Mouse (Mus musculus) cerebellum, postnatal 10 days (tissue): ENCODE data around the gene Fam217b.

ENCODE experiments used
- DNase-seq, 2 experiments: peaks; one replicate each; pipeline ENCODE4 v3.0.0; 2021; ENCODE audit warnings: mixed read lengths in 2 of 2

Fam217b gene

GRCm38 (mm10) chr2:178449386-178449785 is 35.1 kb downstream of the Fam217b start:
- no peak for DNase-seq

DNA sequence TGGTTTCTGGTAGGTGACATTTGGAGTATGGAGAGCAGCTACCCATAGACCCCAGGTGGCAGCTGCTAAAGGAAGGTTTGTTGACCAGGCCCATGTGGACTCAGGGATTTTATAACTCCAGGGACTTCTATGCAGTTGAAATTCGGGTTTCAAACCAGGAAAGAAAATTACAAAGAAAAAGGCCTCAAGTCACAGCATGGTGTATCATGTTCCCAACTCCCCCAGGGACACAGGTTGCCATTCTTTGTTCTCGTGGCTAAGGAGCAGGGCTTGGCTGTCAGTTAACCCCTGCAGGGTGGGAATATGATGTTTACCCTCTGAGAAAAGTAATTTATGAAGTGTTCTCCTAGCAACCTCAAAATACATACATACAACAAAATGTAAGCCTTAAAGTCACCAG is 35.9 kb downstream of the Fam217b start:
- DNase-seq, result no peak

- no peak for DNase-seq
These were observed 36.6 kb downstream of the Fam217b start for GRCm38 (mm10) chr2:178450961-178451360.

GRCm38 (mm10) chr2:178454664-178455516 is 40.6 kb downstream of the Fam217b start:
- peak; percentile 34 to 38 for DNase-seq

DNA sequence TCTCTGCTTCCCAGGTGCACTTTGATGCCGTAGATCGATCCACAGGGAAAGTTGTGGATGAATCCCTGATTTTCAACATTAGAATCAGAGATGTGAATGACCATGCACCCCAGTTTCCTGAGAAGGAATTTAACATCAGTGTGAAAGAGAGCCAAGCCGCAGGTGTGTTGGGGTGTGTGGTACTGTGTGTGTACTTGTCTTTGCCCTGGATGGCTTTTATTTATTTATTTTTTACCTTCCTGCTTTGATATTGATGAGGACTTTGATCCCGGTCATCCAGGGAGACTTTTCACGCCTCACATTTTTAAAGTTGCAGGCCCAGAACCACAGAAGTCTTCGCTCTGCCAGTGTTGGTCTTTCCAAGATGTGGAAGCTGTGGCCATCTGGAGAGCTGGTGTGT is 43.1 kb downstream of the Fam217b start:
- DNase-seq, result no peak

GRCm38 (mm10) chr2:178460353-178460752 is 46.0 kb downstream of the Fam217b start:
- no peak for DNase-seq

DNA sequence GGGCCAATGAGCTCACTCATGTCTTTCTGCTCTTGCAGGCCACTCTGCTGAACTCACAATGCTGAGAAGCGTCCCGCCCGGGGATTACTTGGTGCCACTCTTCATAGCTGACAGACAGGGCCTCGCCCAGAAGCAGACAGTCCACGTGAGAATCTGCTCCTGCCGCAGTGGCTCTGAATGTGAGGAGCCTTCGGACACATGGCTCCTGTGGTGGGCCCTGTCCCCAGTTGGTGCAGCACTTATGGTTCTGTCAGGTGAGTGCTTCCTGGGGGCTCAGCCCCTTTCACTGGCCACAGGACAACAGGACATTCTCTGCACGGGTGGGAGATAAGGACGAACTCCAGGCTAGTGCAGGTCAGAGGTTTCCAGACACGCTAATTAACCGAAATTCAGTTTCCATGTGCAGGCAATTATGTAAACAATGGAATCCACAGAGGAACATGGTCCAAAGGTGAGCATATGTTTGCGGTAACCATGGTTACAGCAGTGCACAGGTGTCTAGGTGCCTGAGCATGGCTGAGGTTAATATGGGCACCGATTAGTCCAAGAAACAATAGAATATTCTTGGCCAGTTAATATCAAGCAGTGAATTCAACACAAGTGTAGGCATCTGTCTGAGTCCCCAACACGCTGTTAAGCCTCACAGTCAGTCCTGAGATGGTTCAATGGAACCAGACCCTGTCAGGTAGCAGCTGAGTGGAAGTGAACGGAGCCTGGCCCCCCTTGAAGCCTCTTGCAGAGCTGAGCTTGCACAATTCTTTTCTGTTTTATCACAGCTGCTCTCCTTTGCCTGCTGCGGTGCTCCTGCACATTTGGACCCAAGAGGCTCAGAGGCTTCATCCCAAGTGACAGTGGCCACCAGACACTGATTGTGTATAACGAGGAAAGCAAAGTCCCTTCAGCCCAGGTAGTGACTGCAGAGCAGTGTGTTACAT is 57.5 kb downstream of the Fam217b start:
- no peak for DNase-seq

- no peak for DNase-seq
These were observed 59.6 kb downstream of the Fam217b start for GRCm38 (mm10) chr2:178473916-178474315.
